Mouse (Mus musculus): Measurements from ENCODE around the gene Ly6g6d.

Ly6g6d gene

GRCm38 (mm10) chr17:35024261-35024660 lies 53.6 kb downstream of the Ly6g6d start:
- no peak for DNase-seq (ENCODE audit: low spot score)

- no peak for DNase-seq (ENCODE audit: low spot score)
Observed at GRCm38 (mm10) chr17:35023756-35024155, 54.1 kb downstream of the Ly6g6d start.

- DNase-seq (ENCODE audit: low spot score), result no peak
Observed at GRCm38 (mm10) chr17:35023221-35023620, 54.6 kb downstream of the Ly6g6d start.

GRCm38 (mm10) chr17:35022541-35023060 lies 55.3 kb downstream of the Ly6g6d start:
- no peak for DNase-seq (ENCODE audit: low spot score)

DNA sequence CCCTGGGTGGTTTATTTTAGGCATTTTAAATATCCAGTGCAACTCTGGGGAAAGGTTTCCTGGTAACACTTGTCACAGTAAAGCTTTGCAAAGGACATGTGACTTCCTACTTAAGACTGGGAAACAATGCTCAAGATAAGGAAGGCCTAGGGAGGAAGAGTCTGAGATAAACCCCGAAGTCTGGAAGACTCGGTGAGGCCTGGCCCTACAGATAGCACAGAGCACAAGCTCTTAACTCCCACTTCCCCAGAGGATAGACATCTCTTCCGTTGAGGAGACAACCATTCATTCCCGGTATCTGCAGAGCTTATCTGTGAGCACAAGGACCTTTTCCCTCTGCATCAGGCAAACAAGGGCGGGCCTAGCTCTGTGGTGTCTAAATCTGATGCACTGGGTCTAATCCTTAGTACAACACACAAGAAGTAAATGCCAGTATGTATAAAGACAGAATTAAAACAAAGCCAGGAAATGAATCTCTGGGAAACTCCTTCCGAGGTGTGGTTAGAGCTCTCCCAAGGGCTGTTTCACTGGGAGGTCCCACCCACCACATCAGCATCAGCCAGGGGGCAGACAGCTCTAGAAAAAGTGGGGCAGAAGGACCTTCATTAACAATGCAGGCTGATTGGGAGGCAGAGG lies 55.9 kb downstream of the Ly6g6d start:
- DNase-seq (ENCODE audit: low spot score), result no peak
